Mouse (Mus musculus): ENCODE measurements at regions not wholly inside any gene's neighbourhood (a gene's known extent, or its start where the extent isn't known, plus 50 kb on each side); places are given as distances from the start of the nearest gene placed in this dataset.

DNA sequence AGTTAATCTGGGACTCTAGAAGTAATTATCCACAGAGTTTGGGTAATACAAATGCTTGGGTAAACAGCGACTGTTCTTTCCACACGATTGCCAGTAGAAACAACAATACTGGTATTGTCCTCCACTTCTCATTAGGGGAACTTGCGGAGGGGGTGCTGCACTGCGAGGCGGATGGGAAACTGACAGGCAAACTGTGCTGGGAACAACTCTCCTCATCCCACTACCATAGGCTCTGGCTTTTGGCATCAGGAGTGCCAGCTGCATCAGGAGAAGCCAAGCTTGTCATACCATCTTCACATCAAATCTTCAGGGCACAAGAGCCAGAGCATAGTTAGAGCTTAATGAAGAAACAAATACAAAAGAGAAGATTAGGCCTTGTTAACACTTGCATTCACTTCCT, 349.2 kb upstream of the Tmem161b start:
- DNase-seq (ENCODE audit: low spot score in 2 of 2) = no peak

DNA sequence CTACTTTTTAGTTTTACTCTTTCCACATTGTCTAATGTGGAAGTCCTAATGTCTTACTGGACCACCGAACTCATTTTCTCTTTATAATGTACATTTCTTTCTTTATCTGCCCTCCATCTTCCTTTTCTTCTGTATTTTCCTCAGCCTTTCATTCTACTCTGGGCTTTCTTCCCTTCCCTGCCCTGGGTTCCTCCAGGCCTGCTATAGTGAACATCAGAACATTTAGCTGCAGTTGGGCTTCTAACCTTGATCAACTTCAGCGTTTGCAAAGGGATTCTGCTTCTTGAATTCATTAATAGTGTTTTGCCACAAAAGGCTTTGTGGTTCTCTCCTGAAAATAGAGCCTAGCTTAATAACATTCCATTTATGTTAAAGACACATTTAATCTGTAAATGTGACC, 342.5 kb upstream of the Tmem161b start:
- no peak for DNase-seq (ENCODE audit: low spot score in 2 of 2)

DNA sequence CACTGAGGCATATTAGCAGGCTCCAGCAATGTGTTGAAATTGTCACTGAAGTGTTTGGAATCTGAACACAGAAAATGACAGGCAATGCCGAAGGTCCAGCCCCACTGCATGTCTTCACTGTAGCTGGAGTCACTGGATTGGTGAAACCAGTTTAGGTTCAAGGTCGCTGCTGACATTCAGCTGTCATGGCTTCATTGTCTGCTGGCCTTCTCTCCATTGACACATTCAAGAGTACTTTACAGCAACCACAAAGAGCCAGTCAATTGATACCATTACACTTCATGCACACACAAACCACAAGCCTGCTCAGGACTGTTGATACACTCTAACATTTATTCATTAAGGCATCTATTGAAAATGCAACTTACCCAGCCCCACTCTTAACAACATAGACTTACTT, 341.8 kb upstream of the Tmem161b start:
- DNase-seq (ENCODE audit: low spot score in 2 of 2) = no peak

DNA sequence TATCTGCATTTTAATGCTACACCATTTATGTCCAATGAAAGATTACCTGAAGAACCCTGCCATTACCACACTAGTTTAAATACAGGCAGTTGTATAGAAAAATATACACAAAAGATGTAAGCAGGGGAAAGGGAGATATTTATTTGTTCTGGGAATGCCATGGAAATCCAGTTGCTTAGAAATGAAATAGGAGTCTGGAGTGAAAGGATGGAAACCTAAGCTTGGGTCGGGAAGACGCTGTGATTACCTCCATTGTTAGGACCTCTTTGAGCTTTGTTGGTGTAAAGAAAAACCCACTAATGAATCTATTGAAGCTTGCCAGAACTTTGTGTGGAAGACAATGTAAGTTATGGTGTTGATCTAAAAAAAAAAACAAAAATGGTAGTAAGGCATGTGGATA, 341.3 kb upstream of the Tmem161b start:
- DNase-seq (ENCODE audit: low spot score in 2 of 2) = no peak

DNA sequence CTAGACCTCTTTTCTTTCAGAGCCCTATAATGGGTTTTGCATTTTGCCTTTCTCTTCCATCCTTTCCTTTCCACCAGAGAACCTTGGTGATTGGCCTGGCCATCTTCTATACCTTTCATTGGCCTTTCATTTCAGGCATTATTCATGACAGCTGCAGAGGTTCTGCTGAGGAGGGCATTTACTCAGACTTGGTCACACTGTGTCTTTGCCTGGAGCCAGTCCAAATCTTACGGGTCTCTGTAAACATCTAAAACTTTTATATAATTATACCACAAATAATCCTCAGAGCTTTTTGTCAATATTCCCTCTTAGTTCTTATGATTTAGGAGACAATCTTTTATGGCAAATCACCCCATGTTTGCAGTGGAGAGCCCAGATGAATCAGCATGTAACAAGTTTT, 339.3 kb upstream of the Tmem161b start:
- no peak for DNase-seq (ENCODE audit: low spot score in 2 of 2)

DNA sequence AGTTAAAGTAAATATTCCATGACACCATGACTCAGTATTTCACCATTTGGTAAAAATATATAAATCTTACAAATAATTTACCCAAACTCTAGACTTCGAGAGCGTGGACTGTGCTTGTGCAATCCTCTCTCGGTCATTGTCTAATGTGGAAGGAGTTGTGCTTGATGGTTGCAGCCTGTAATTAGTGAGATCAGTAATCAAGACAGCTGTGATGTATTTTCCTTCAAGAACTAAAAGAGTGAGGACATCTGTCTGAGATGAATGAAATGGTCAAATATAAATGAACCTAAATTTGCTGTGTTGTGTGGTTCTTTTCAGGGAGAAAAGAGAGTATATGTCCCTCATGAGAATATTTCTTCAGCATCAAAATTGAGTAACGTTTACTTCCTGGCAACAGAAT, 338.3 kb upstream of the Tmem161b start:
- DNase-seq (ENCODE audit: low spot score in 2 of 2) = no peak

DNA sequence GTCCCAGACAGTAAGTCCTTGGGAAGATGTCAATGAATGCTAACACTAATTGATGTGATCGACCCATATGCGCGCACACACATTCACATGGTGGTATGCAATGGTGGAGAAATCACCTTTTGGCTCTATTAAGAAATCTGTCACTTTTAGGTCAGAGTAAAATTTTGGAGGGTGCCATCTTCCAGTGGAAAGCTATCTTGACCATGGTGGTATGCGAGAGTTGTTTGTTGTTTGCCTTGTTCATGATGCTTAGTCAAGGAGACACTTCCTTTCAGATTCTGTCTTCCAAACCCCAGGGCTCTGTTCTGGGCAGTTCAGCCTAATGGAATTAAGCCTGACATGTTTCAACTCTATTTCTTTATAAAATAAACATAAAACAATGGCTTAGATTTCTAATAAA, 337.9 kb upstream of the Tmem161b start:
- no peak for DNase-seq (ENCODE audit: low spot score in 2 of 2)

DNA sequence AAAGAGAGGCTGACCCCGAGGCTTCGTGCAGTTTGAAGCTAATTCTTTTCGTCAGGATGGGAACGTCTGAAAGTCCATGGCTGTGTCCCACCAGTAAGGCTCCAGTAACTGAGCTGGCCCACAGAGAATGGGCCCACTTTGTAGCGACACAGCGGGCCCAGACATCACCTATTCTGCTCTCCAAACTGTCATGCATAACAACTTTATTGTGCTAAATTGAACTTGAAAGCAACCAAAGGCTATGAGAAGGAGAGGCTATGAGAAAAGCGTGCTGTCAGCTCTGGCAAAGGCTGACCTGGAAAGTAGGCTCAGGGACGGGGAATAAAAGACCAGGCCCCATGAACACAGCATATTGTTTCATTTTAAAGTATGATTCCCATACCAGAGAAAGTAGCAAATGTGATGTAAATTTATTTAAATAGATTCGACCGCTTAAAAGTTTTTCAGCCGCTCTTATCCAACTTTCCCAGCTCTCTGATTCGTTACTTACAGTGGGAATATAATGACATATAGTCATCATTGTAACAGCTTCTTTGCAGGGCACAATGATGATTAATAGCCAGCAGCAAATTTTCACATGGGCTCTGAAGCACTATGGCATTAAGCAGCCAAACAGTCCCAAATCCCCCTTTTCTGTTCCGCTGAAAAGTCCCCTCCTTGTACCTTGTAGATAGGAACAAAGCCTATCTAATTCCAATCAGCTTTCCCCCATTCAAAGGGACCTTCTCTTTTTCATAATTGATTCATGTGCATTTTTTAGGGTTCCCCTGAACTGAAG, 337.1 kb upstream of the Tmem161b start:
- no peak for DNase-seq (ENCODE audit: low spot score in 2 of 2)

DNA sequence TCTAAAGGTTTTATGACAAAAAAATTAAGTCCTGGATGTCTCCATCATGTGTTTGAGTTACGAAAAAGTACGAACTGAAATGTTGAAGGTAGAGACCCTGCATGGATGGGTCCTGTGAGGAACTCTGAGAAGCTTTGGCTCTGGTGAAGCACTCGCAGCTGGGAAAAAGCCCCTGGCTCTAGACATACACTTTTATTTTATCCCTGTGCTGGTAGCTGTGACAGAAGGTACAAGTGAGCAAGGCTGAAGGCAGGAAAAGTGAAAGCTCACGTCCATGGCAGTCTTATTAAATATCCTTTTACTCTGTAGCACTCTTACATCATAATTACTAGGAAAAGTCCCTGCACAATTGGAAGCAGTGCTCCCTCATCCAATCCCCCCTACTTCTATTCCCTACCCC, 336.4 kb upstream of the Tmem161b start:
- DNase-seq (ENCODE audit: low spot score in 2 of 2) = no peak

DNA sequence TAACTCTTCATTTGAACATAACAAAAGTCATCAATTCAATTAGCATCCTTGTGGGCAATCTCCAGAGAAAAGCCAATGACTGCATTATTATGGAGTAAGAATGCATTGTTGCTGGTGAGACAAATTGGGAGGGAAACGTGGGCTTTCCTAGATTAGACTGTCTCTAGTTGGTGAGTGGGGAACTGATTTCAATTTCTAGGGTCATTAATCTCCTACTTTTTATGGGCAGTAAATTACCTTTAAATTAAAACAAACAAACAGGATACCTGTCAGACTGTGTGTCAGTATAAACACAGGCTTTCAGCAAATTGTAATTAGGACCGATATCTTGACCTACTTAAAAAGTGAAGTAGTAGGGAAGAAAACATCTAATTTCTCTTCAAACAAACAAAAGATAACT, 307.4 kb upstream of the Tmem161b start:
- no peak for DNase-seq (ENCODE audit: low spot score in 2 of 2)

DNA sequence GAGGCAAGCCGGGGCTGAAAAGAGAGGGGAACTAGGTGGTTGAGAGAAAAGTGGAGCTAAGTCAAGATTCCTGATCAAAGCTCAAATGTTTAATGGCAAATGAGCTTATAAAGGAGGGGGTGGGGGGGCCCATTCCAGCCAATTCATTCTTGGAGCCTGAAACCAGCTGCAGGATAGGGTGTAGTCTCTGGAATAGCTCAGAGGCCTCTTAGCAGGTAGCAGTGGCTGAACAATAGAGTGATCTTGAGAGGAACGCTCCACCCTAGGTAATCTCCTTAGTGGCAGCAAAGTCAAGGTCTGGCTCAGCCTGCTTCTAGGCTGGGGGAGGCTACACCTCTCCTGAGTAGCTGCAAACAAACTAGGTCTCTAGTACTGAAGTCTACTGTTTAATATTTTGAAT, 289.3 kb upstream of the Tmem161b start:
- no peak for DNase-seq (ENCODE audit: low spot score in 2 of 2)

DNA sequence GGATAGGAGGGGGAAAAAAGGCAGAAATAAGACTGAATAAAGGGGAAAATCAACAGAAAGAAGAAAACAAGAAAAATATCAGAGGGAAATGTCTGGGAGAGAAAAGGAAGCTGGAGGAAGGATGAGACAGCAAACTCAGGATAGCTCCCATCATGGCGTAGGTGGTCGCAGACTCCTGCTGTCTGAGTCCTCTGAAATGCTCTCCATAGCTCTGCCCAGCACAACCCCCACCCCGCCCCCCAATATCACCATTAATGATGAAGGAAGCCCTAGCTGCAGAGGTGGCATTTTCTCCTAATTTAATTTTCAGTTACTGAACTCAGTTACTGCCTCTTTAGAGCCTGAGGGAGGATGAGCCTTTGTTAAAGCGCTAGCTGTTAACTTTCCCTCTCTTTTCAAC, 275.6 kb upstream of the Tmem161b start:
- DNase-seq (ENCODE audit: low spot score in 2 of 2) = no peak

DNA sequence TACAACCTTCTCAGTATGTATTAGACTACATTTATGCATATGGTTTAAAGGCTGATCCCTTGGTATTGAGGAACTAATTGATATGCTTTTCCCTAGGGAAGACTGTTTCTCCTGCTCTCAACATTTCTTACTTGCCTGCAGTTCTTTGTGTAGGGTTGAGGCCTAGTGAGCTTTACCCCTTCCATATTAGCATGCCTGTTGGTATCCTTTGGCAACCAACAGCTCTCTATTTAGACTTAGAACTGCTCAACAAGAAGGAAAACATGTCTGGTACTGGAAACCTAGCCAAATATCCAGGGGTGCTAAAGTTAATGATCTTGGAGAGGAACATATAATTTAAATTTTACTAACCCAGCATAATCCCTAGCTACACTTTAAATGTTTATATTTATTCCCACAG, 270.9 kb upstream of the Tmem161b start:
- DNase-seq (ENCODE audit: low spot score in 2 of 2) = no peak

DNA sequence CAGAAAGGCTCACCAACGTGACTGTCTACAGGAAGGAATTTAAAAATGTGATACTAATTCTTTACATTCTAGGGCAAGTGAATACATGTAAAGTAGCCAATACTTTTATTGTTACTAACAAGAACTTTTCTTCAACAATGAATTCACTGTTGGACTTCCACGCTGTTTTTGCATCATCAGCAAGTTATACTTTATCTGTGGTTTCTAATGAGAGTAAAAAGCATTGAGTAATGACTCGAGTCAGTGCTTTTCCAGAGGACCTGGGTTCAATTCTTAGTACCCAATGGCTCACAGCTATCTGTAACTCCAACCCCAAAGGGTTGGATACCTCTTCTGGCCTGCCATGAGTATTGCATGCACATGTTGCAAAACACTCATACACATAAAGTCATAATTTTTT, 270.3 kb upstream of the Tmem161b start:
- no peak for DNase-seq (ENCODE audit: low spot score in 2 of 2)

DNA sequence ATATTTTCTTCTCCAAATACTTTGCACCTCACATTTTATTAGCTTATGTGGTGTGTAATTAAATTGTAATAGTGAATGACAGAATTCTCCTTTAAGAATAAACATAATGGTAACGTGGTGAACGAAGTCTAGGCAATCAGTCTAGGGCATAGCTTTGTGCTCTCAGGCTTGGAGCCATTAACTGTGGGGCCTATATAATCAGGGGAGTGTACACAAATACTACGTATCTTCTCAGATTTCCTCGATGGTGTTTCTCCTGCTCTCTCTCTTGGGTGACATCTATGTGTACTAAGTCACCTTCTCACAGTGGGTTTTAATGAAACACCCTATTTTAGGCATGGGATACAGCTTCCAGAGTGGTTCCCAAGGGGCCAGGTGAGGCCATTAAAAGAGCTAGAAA, 269.7 kb upstream of the Tmem161b start:
- no peak for DNase-seq (ENCODE audit: low spot score in 2 of 2)

DNA sequence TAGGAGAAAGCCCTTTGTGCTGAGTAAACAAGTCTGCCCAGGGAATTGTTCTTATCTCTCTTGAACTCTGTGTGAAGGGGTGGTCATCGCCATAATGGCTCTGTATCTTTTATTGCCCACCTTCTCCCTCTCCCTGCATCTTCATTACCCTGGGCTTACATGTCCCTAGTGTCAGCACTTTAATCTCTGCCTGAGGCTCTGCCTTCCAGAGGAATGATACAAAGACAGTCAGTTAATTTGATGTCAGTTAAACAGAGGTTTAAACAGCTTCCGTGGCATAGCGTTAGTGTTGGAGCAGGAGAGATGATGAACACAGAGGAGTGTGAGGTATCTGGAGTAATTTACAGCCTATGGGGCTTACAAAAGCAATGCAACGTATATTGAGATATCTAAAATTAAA, 269.2 kb upstream of the Tmem161b start:
- no peak for DNase-seq (ENCODE audit: low spot score in 2 of 2)

DNA sequence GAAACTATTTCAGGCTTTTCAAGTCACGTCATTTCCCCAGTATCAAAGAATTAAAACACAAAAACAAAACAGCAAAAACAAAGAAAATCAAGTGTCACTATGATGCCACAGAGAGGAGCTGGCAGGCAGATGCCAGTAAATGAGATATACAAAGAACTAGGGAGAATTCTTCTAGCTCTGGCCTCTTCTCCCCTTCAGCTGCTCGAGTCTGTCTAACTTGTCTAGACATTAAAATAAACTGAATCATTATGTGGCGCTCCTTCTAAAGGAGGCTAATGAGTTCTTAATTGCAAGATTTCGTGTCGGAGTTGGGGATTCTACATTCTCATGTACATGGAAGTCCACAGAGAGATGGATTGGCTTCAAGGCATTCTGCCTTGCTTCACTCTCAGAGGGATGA, 266.4 kb upstream of the Tmem161b start:
- DNase-seq (ENCODE audit: low spot score in 2 of 2) = no peak

DNA sequence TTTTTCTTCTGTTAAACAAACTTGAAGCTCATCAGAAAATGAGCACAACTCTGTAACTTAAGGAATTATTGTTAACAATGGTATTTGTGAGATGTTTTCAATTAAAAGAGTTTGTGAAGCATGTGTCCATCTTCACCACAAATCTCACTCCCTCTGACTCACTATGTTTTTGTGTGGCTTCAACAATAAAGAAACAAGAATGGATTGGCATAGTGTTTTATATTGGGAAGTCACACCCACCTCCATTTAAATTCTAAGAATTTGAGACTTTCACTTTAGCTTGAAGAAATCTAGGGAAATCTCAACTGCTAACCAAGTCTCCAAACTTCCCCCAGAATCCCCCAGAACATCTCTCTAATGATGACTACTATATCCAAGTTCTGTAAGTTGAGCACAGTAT, 243.6 kb upstream of the Tmem161b start:
- DNase-seq (ENCODE audit: low spot score in 2 of 2) = no peak

DNA sequence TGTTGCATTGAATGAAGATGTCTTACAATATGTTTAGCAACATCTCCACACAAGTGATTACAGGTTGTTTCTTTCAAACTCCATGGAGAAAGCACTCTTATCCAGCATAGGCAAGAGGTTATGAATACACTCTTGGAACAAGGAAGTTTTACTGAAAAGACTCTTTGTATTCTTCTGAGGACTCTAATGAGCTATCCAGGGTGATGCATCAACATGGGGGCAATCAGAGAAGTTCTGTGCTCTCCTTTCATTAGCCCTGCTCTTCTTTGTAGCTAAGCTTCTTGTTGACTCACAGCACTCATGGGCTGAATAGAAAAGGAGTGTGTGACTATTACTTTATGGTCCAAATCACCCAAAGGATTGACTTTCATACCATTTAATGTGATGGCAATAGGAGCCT, 242.6 kb upstream of the Tmem161b start:
- DNase-seq (ENCODE audit: low spot score in 2 of 2) = no peak

DNA sequence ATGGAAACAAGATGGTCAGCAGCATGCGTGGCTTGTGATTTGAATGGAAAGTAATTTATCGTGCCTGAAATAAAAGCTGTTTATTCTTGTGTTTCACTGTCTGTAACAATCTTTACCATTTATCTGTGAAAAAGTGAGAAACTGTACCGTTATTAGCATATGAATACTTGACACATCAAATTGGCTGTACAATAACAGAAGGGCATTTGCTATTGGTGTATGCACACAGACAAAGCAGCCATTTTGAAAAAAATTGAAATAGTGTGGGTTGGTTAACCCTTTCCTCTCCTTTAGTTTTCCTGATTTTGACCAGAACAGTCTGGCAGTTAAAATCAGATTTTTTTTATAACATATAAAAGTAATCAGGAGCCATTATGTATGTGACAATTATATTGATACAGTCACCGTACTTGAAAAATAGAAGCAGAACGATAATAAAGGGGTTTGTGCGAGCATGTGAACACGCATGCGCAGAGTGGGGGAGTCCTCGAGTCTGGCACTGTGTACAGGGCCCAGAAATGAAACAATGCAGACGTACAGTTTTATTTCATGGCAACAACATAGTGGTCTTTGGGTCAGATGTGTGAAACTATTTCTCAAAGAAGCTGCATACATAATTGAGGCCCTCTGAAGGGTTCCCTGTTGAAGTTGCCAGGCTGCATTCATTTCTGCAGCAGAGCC, 237.3 kb upstream of the Tmem161b start:
- no peak for DNase-seq (ENCODE audit: low spot score in 2 of 2)

DNA sequence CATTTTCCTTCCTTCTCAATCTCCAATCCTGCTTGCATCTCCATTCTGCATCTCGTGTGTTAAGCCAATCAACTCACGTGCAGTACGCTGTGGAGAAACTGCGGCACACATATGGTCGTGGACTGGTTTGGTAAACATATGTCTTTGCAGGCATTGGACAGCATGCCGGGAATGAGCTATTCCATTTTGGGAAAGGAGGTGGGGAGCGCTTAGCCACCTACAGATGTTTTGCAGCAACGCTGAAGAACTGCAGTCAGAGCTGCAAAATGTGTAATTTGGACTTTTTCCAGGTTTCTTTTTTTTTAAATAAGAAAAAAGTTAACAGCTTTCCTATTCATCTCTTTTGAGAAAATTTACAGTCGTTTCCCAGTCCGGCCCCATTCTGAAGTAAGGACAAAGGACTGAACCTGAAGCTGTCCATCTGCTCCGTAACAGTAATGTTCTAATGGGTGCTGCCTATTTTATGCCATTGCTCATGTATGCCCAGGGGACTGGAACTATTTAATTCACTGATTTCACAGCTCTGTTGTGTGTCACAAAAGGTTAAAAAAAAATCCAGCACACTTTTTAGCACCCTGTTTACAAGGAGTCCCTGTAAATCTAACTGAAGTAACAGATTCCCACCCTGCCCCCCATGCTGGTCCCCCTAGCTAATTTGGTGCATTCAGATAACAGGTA, 234.2 kb upstream of the Tmem161b start:
- no peak for DNase-seq (ENCODE audit: low spot score in 2 of 2)

DNA sequence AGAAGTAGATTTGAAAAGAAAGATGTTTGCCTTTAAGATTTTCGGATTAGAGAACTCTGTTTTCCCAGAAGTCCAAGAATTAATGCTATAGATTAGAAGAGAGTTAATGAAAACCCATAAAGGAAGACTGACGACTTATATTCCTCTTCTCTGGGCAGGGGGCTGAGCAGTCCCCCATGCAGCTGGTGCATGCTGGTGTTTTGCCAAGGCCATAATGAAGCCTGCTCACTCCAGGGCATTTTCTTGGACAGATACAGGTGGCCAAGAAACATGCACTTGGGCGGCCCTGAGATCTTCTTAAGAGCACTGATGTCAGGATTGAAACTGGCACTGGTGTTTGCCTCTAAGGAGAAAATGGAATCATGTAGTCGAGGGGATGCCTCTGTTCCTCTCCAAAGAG, 233.6 kb upstream of the Tmem161b start:
- DNase-seq (ENCODE audit: low spot score in 2 of 2) = no peak
